Mouse (Mus musculus): Measurements from ENCODE around the gene Spata3. TPM values are rescaled to one million over a fixed set of nuclear protein-coding genes. Genes with fewer than 3 reads are reported as not detected.
"Not testable (repeated sequence)": the region's sequence is repeated elsewhere in the genome, so short reads cannot be mapped to it uniquely, and the experiment has no call there.

The Spata3 gene
- total and polyA plus RNA-seq, 3 experiments: not detected

DNA sequence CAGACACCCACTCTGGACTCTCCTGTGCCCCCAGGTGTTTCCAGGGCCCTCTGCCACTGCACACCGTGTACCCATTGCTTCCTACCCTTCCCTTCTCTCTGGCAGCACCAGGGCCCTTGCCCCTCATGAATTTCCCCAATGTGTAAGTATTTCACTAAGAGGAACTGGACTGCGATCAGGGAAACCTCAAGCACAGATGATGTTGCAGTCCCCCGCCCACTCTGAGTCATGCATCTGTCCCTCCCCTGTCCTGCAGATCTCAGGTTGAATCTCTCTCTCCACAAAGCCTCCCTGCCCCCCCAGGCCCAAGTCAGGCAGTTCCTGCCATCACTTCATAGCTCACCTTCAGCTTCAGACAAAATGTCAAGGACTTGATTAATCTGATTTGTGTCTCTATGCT, 38.9 kb upstream of the Spata3 start:
- ATAC-seq (ENCODE audit: extremely low read depth, insufficient number of reproducible peaks, low FRiP score, poor library complexity, severe bottlenecking) (no peak), DNase-seq (ENCODE audit: low spot score) (no peak)
- TF ChIP-seq GATA1 (IDR thresholded peaks at IDR 0.05; ENCODE audit: borderline replicate concordance, low read length) (no peak), TAL1 (conservative IDR thresholded peaks at IDR 0.05; ENCODE audit: low read depth, low read length) (no peak), CTCF (IDR thresholded peaks at IDR 0.05; ENCODE audit: low read depth, low read length) (no peak), POLR2AphosphoS5 (IDR thresholded peaks at IDR 0.05; ENCODE audit: insufficient replicate concordance, low read depth, low read length) (no peak), GATA2 (IDR thresholded peaks at IDR 0.05; ENCODE audit: borderline replicate concordance, low read depth, low read length) (no peak)
- H3K4me3 ChIP-seq (ENCODE audit: low read depth, low read length): no peak overlapping the region
- H3K9me3 ChIP-seq (replicated peaks): no peaks in the 10 kb centered on the region
- peaks cover 8% of the 10 kb centered on the region; the same call in 1 of the 2 replicates for H3K27me3 ChIP-seq (ENCODE audit: insufficient read depth, low read length)
- H3K4me1 ChIP-seq (ENCODE audit: insufficient read depth, low read depth, low read length): no peaks in the 10 kb centered on the region
- H3K36me3 ChIP-seq (replicated peaks): no peaks in the 10 kb centered on the region

DNA sequence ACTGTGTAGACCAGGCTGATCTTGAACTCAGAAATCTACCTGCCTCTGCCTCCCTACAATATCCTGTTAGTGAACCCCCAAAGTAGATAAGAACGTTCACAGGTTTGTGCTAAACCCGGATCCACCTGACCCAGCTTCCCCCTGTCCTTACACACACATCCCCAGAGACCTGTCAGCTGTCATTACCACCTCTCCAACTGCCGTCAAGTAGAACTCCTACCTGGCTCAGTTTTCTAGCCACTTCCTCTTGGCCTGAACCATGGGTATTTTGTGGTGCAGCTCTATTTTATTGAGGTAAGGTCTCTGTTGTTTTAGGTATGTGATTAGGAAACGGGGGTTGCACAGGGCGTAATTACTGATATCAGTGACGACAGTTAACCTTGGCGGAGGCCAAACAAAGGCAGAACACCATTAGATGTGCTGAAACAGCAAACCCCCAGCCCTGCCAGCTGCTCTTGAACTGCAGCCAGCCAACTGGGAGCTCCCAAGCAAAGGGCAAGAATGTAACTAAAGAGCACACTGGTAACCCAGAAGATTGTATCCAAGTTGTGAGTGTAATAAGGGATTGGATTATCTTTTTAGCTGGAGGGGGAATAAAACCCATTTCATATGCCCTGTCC, 34.8 kb upstream of the Spata3 start:
- Histone ChIP-seq H3K36me3 (replicated peaks) (no peaks in the 10 kb centered on the region), H3K9me3 (replicated peaks) (no peaks in the 10 kb centered on the region), H3K27me3 (ENCODE audit: insufficient read depth, low read length) (peaks cover 7% of the 10 kb centered on the region; the same call in 1 of the 2 replicates), H3K4me1 (ENCODE audit: insufficient read depth, low read depth, low read length) (no peaks in the 10 kb centered on the region), H3K4me3 (ENCODE audit: low read depth, low read length) (no peak overlapping the region)
- no peak for TF ChIP-seq TAL1 (conservative IDR thresholded peaks at IDR 0.05; ENCODE audit: low read depth, low read length)
- TF ChIP-seq CTCF (IDR thresholded peaks at IDR 0.05; ENCODE audit: low read depth, low read length): no peak
- TF ChIP-seq POLR2AphosphoS5 (IDR thresholded peaks at IDR 0.05; ENCODE audit: insufficient replicate concordance, low read depth, low read length): no peak
- no peak for TF ChIP-seq GATA1 (IDR thresholded peaks at IDR 0.05; ENCODE audit: borderline replicate concordance, low read length)
- TF ChIP-seq GATA2 (IDR thresholded peaks at IDR 0.05; ENCODE audit: borderline replicate concordance, low read depth, low read length): no peak
- DNase-seq (ENCODE audit: low spot score) (no peak), ATAC-seq (ENCODE audit: extremely low read depth, insufficient number of reproducible peaks, low FRiP score, poor library complexity, severe bottlenecking) (no peak)

DNA sequence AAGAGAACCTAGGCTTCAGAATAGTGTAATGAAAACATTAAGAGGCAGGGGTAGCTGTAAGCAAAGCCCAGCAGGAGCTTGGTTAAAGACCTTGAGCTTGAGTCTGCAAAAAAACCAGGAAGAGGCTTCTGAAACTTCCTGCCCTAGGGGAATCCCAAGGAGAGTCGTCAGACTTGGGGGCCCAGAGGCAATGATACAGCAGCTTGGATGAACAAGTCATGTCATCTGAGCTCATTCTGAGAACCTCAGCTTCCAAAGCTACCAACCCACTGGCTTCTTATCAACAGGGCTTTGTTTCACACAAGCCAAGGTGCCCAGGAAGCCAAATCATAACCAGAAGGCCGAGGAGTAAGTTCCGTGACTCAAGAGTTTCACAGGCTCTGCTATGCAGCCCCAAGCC, 30.8 kb upstream of the Spata3 start:
- Histone ChIP-seq H3K9me3 (replicated peaks) (no peaks in the 10 kb centered on the region), H3K27me3 (ENCODE audit: insufficient read depth, low read length) (peaks cover 13% of the 10 kb centered on the region), H3K4me3 (ENCODE audit: low read depth, low read length) (no peak overlapping the region), H3K36me3 (replicated peaks) (no peaks in the 10 kb centered on the region), H3K4me1 (ENCODE audit: insufficient read depth, low read depth, low read length) (no peaks in the 10 kb centered on the region)
- DNase-seq (ENCODE audit: low spot score): no peak
- no peak for TF ChIP-seq GATA2 (IDR thresholded peaks at IDR 0.05; ENCODE audit: borderline replicate concordance, low read depth, low read length)
- TF ChIP-seq TAL1 (conservative IDR thresholded peaks at IDR 0.05; ENCODE audit: low read depth, low read length): no peak
- no peak for TF ChIP-seq POLR2AphosphoS5 (IDR thresholded peaks at IDR 0.05; ENCODE audit: insufficient replicate concordance, low read depth, low read length)
- TF ChIP-seq GATA1 (IDR thresholded peaks at IDR 0.05; ENCODE audit: borderline replicate concordance, low read length): no peak
- no peak for TF ChIP-seq CTCF (IDR thresholded peaks at IDR 0.05; ENCODE audit: low read depth, low read length)
- no peak for ATAC-seq (ENCODE audit: extremely low read depth, insufficient number of reproducible peaks, low FRiP score, poor library complexity, severe bottlenecking)

DNA sequence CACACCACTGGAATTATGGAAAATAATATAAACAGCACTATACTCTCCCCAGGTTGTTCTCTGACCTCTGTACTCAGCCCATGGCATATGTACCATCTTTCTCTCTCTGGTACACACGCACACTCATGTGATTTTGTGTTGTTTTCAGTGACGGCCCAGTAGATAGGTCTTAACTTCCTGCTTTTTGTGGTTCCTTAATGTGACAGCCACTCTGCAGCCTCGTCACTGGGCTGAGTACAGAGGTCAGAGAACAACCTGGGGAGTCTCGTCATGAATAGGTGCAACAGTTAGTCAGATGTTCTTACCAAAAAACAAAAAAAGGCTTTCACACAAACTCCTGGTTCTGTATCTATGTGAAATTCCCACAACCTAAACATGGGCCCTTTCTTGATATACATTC, 28.3 kb upstream of the Spata3 start:
- Histone ChIP-seq H3K36me3 (replicated peaks) (no peaks in the 10 kb centered on the region), H3K27me3 (ENCODE audit: insufficient read depth, low read length) (peaks cover 14% of the 10 kb centered on the region), H3K4me3 (ENCODE audit: low read depth, low read length) (no peak overlapping the region), H3K4me1 (ENCODE audit: insufficient read depth, low read depth, low read length) (no peaks in the 10 kb centered on the region), H3K9me3 (replicated peaks) (no peaks in the 10 kb centered on the region)
- DNase-seq (ENCODE audit: low spot score) (no peak), ATAC-seq (ENCODE audit: extremely low read depth, insufficient number of reproducible peaks, low FRiP score, poor library complexity, severe bottlenecking) (no peak)
- no peak for TF ChIP-seq GATA2 (IDR thresholded peaks at IDR 0.05; ENCODE audit: borderline replicate concordance, low read depth, low read length)
- no peak for TF ChIP-seq TAL1 (conservative IDR thresholded peaks at IDR 0.05; ENCODE audit: low read depth, low read length)
- TF ChIP-seq POLR2AphosphoS5 (IDR thresholded peaks at IDR 0.05; ENCODE audit: insufficient replicate concordance, low read depth, low read length): no peak
- no peak for TF ChIP-seq CTCF (IDR thresholded peaks at IDR 0.05; ENCODE audit: low read depth, low read length)
- no peak for TF ChIP-seq GATA1 (IDR thresholded peaks at IDR 0.05; ENCODE audit: borderline replicate concordance, low read length)

DNA sequence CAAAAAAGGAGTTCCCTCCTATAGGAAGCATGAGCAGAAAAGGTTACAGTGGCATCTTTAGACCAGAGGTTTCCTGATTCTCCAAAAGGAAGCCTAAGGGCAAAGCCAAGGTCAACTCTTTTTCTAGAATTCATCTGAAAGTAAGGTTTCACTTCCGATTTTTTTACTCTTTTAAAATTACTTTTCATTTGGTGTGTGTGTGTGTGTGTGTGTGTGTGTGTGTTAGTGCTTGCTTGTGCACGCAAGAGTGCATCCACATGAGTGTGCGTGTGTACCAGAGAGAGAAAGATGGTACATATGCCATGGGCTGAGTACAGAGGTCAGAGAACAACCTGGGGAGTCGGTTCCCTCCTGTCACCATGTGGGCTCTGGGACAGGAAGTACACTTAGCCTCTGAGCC, 27.7 kb upstream of the Spata3 start:
- H3K27me3 ChIP-seq (ENCODE audit: insufficient read depth, low read length): peaks cover 14% of the 10 kb centered on the region
- not testable (repeated sequence) for H3K9me3 ChIP-seq (replicated peaks); H3K4me3 ChIP-seq (ENCODE audit: low read depth, low read length); H3K4me1 ChIP-seq (ENCODE audit: insufficient read depth, low read depth, low read length); ATAC-seq (ENCODE audit: extremely low read depth, insufficient number of reproducible peaks, low FRiP score, poor library complexity, severe bottlenecking); H3K36me3 ChIP-seq (replicated peaks); DNase-seq (ENCODE audit: low spot score)

DNA sequence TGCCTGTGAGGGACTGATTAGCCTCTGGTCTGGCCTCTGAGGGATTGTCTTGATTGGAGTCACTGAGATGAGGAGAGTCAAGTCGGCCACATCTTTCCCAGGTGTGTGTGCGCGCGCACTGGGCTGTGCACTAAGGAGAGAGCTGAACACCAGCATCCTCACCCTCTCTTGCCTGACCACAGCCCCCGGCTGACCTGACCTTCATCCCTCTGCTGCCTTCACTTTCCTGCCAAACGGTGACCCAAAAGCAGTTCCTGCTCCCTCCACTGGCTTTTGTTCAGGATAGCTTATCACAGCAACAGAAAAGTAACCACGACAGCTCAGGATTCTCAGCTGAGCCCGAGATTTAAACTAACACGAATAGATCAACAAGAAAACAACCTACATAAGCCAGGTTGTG, 24.4 kb upstream of the Spata3 start:
- peaks cover 4% of the 10 kb centered on the region for H3K9me3 ChIP-seq (replicated peaks)
- no peak for ATAC-seq (ENCODE audit: extremely low read depth, insufficient number of reproducible peaks, low FRiP score, poor library complexity, severe bottlenecking)
- no peak for DNase-seq (ENCODE audit: low spot score)

More for the DNA sequence above, 24.4 kb upstream of the Spata3 start:
- TF ChIP-seq GATA2 (IDR thresholded peaks at IDR 0.05; ENCODE audit: borderline replicate concordance, low read depth, low read length) (no peak), POLR2AphosphoS5 (IDR thresholded peaks at IDR 0.05; ENCODE audit: insufficient replicate concordance, low read depth, low read length) (no peak), TAL1 (conservative IDR thresholded peaks at IDR 0.05; ENCODE audit: low read depth, low read length) (no peak), CTCF (IDR thresholded peaks at IDR 0.05; ENCODE audit: low read depth, low read length) (no peak), GATA1 (IDR thresholded peaks at IDR 0.05; ENCODE audit: borderline replicate concordance, low read length) (no peak)
- Histone ChIP-seq H3K27me3 (ENCODE audit: insufficient read depth, low read length) (peaks cover 12% of the 10 kb centered on the region), H3K36me3 (replicated peaks) (no peaks in the 10 kb centered on the region), H3K4me3 (ENCODE audit: low read depth, low read length) (no peak overlapping the region), H3K4me1 (ENCODE audit: insufficient read depth, low read depth, low read length) (no peaks in the 10 kb centered on the region)

Data from G1E (cell line).